Mouse (Mus musculus) gastrocnemius, postnatal 10 days (tissue): Measurements from ENCODE around the gene Tcaf2. TPM values are rescaled to one million over a fixed set of nuclear protein-coding genes. Genes with fewer than 3 reads are reported as not detected.

Source experiments
- total RNA-seq, 2 experiments: library from RNA; stranded (reverse); gene quantifications; 2 replicates each; pipeline ENCODE4 v1.2.3; 2021

Tcaf2 gene
- total RNA-seq, 2 experiments from 2014 or later: 6.0 to 6.3 TPM

Other genes starting within 250 kb of the Tcaf2 start
- not detected for gene Tas2r143, start 245.0 kb downstream of the Tcaf2 start, total RNA-seq
- gene Tas2r135, start 239.8 kb downstream of the Tcaf2 start, total RNA-seq: not detected
- gene Tas2r126, start 210.7 kb downstream of the Tcaf2 start, total RNA-seq: not detected
- not detected for gene Olfr458, start 180.1 kb downstream of the Tcaf2 start, total RNA-seq
- not detected for gene Olfr457, start 168.9 kb downstream of the Tcaf2 start, total RNA-seq
- not detected for gene Olfr456, start 158.0 kb downstream of the Tcaf2 start, total RNA-seq
- gene Olfr455, start 97.7 kb downstream of the Tcaf2 start, total RNA-seq: not detected
- gene Tcaf3, start 47.6 kb downstream of the Tcaf2 start, total RNA-seq: not detected
- 10 to 100 TPM; 24.7 to 26.3 TPM for gene Tcaf1, start 64.8 kb upstream of the Tcaf2 start, total RNA-seq
- not detected for gene Olfr453, start 94.1 kb upstream of the Tcaf2 start, total RNA-seq
- gene Olfr38, start 111.2 kb upstream of the Tcaf2 start, total RNA-seq: not detected
- gene Olfr452, start 139.8 kb upstream of the Tcaf2 start, total RNA-seq: not detected
- gene Olfr450, start 166.7 kb upstream of the Tcaf2 start, total RNA-seq: not detected
- not detected for gene Olfr449, start 189.1 kb upstream of the Tcaf2 start, total RNA-seq
- gene Olfr448, start 245.2 kb upstream of the Tcaf2 start, total RNA-seq: not detected